Comparison of ENCODE assay signal across 8 mouse cellular contexts in the genomic region with DNA sequence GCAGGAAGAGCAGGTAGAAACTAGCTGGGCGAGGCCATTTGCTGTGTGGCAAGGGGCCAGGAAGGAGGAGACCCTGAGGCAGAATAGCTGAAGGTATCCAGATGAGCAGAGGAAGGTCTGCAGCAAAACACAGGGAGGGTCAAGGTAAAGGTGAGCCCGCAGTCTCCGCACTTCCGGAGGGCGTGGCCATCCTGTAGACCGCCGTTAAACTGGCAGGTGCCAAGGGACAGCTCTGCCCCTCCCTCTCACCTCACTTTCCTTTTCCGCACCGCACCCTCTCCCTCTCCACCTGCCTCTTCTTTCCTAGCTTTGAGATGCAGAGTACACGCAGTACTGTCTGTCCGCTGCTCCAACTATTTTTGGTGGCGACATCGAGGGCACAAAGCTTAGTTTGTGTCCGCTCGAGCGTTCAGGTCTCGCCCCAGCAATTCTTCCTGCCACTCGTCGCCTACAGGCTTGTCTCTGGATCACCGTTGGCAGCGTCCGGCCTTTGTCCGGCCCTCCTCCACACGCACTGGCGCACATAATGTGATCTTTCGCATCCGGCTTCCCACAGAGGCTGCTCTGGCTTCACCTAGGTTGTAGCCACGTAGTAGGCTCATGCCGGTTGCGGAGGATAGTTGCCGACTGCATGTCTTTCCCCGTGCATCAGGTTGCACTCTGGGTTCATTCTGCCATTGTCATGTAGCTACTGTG. TPM values are rescaled to one million over a fixed set of nuclear protein-coding genes. Genes with fewer than 3 reads are reported as not detected.
A peak's percentile ranks its signal among the peaks of the same experiment; 100 is the strongest.
DNase-seq lines count a peak whose midpoint lies in the region; ATAC-seq lines count a peak whose summit lies in the region.

No protein-coding gene starts in this region.

- no peak for ATAC-seq in stomach, embryonic 15.5 days (ENCODE audit: insufficient read depth, low FRiP score, low read depth)

- H3K9ac ChIP-seq in stomach, embryonic 15.5 days: peak overlapping the region; percentile 55

- H3K4me2 ChIP-seq in stomach, embryonic 15.5 days: peak overlapping the region; percentile 87

- H3K27me3 ChIP-seq in erythroblast, embryonic 14.5 days (ENCODE audit: control insufficient read depth): peaks cover 36% of the 10 kb centered on the region
- peaks cover 27% of the 10 kb centered on the region for H3K27me3 ChIP-seq in megakaryocyte, embryonic 14.5 days (replicated peaks)
- 0 out of 2 replicates have a peak, but pooled peaks cover 11% of the 10 kb centered on the region for H3K27me3 ChIP-seq in stomach, embryonic 15.5 days (replicated peaks)

- peak overlapping the region; percentile 72 for H3K4me3 ChIP-seq in erythroblast, embryonic 14.5 days (replicated peaks)
- peak overlapping the region; percentile 97 for H3K4me3 ChIP-seq in megakaryocyte, embryonic 14.5 days (replicated peaks)
- H3K4me3 ChIP-seq in stomach, embryonic 15.5 days (replicated peaks): peak overlapping the region; percentile 56

- 1% methylated on average over 32 of the region's 32 CpGs for WGBS in large intestine, adult 2 months
- 6% methylated on average over 31 of the region's 32 CpGs for WGBS in stomach, embryonic 15.5 days

- H3K9me3 ChIP-seq in erythroblast, embryonic 14.5 days (ENCODE audit: control insufficient read depth, low read length): no peaks in the 10 kb centered on the region
- H3K9me3 ChIP-seq in megakaryocyte, embryonic 14.5 days: no peaks in the 10 kb centered on the region
- H3K9me3 ChIP-seq in stomach, embryonic 15.5 days: no peaks in the 10 kb centered on the region

- H3K4me1 ChIP-seq in erythroblast, embryonic 14.5 days (ENCODE audit: control insufficient read depth): peaks cover 65% of the 10 kb centered on the region
- H3K4me1 ChIP-seq in megakaryocyte, embryonic 14.5 days: peaks cover 62% of the 10 kb centered on the region
- H3K4me1 ChIP-seq in stomach, embryonic 15.5 days: peaks cover 33% of the 10 kb centered on the region

- peaks cover 22% of the 10 kb centered on the region for H3K36me3 ChIP-seq in erythroblast, embryonic 14.5 days (ENCODE audit: control insufficient read depth)
- peaks cover 20% of the 10 kb centered on the region for H3K36me3 ChIP-seq in megakaryocyte, embryonic 14.5 days (replicated peaks; ENCODE audit: low read length)
- H3K36me3 ChIP-seq in stomach, embryonic 15.5 days: no peaks in the 10 kb centered on the region

- peak; percentile 37 for DNase-seq in gastrocnemius, adult 18-20 months (ENCODE audit: low spot score)
- DNase-seq in gastrocnemius, postnatal 4 days (ENCODE audit: low spot score in 2 of 2): no peak
- DNase-seq in adrenal gland, adult 2 months: peak; percentile 73
- DNase-seq in heart, postnatal 4 days: peak; percentile 67
- peak; percentile 75 for DNase-seq in large intestine, adult 2 months (ENCODE audit: low read depth, low spot score)

- peak overlapping the region; percentile 91 for H3K27ac ChIP-seq in stomach, embryonic 15.5 days

RNA-seq across cellular contexts. Expression of gene Tedc1, which starts 1.0 kb away (rescaled TPM):
- total RNA-seq in gastrocnemius, adult 18-20 months (2021): not detected
- total RNA-seq in gastrocnemius, postnatal 4 days (2021): 1 to 10 TPM; 6.4 TPM
- total RNA-seq in adrenal gland, adult 2 months (2021): 1 to 10 TPM in 1 of 2 experiments, under 1 TPM in 1; 0.66 to 1.4 TPM
- 3.6 and 6.6 TPM in 2 replicates for polyA plus RNA-seq in adrenal gland, adult 2 months (2012; rRNA removed)
- 2.3 and 2.9 TPM in 2 replicates for polyA plus RNA-seq in erythroblast, embryonic 14.5 days (2012)
- 10 to 100 TPM in 1 of 2 experiments, 1 to 10 TPM in 1; 9.4 to 10.3 TPM for total RNA-seq in heart, postnatal 4 days (2021)
- polyA plus RNA-seq in large intestine, adult 2 months (2012; rRNA removed): 17.6 and 25.5 TPM in 2 replicates
- polyA plus RNA-seq in megakaryocyte, embryonic 14.5 days (2012; ENCODE audit: insufficient read depth, low replicate concordance): 2.0 and 7.6 TPM in 2 replicates
- polyA plus RNA-seq in stomach, embryonic 15.5 days (2015; fragmentation: Nextera tagmentation; extraction: Ambion mirVana): 26.0 and 32.1 TPM in 2 replicates

RNA-seq across cellular contexts. Expression of gene Crip1, which starts 9.1 kb away (rescaled TPM):
- 100 to 1,000 TPM in 1 of 2 experiments, 10 to 100 TPM in 1; 65.3 to 100 TPM for total RNA-seq in gastrocnemius, adult 18-20 months (2021)
- total RNA-seq in gastrocnemius, postnatal 4 days (2021): 100 to 1,000 TPM; 331 to 336 TPM
- total RNA-seq in adrenal gland, adult 2 months (2021): 100 to 1,000 TPM in 1 of 2 experiments, 10 to 100 TPM in 1; 51.5 to 101 TPM
- polyA plus RNA-seq in adrenal gland, adult 2 months (2012; rRNA removed): 31.7 and 36.9 TPM in 2 replicates
- polyA plus RNA-seq in erythroblast, embryonic 14.5 days (2012): 2.8 and 3.3 TPM in 2 replicates
- total RNA-seq in heart, postnatal 4 days (2021): 100 to 1,000 TPM; 301 to 312 TPM
- polyA plus RNA-seq in large intestine, adult 2 months (2012; rRNA removed): 11,187 and 15,272 TPM in 2 replicates
- 12.3 and 39.8 TPM in 2 replicates for polyA plus RNA-seq in megakaryocyte, embryonic 14.5 days (2012; ENCODE audit: insufficient read depth, low replicate concordance)
- 312 and 313 TPM in 2 replicates for polyA plus RNA-seq in stomach, embryonic 15.5 days (2015; fragmentation: Nextera tagmentation; extraction: Ambion mirVana)

RNA-seq across cellular contexts. Expression of gene Crip2, which starts 15.2 kb away (rescaled TPM):
- 10 to 100 TPM; 28.2 to 43.8 TPM for total RNA-seq in gastrocnemius, adult 18-20 months (2021)
- 100 to 1,000 TPM; 141 to 153 TPM for total RNA-seq in gastrocnemius, postnatal 4 days (2021)
- 10 to 100 TPM; 57.5 to 58.2 TPM for total RNA-seq in adrenal gland, adult 2 months (2021)
- 159 and 168 TPM in 2 replicates for polyA plus RNA-seq in adrenal gland, adult 2 months (2012; rRNA removed)
- polyA plus RNA-seq in erythroblast, embryonic 14.5 days (2012): 12.2 and 14.5 TPM in 2 replicates
- 1,000 to 10,000 TPM; 1,189 to 1,285 TPM for total RNA-seq in heart, postnatal 4 days (2021)
- 81.7 and 87.2 TPM in 2 replicates for polyA plus RNA-seq in large intestine, adult 2 months (2012; rRNA removed)
- polyA plus RNA-seq in megakaryocyte, embryonic 14.5 days (2012; ENCODE audit: insufficient read depth, low replicate concordance): 6.1 and 14.4 TPM in 2 replicates
- 125 and 130 TPM in 2 replicates for polyA plus RNA-seq in stomach, embryonic 15.5 days (2015; fragmentation: Nextera tagmentation; extraction: Ambion mirVana)

RNA-seq across cellular contexts. Expression of gene Tmem121, which starts 30.5 kb away (rescaled TPM):
- total RNA-seq in gastrocnemius, adult 18-20 months (2021): under 1 TPM in 1 of 2 experiments, not detected in 1; 0.14 TPM
- total RNA-seq in gastrocnemius, postnatal 4 days (2021): 1 to 10 TPM; 2.5 to 3.4 TPM
- total RNA-seq in adrenal gland, adult 2 months (2021): 1 to 10 TPM; 2.8 to 9.7 TPM
- polyA plus RNA-seq in adrenal gland, adult 2 months (2012; rRNA removed): 11.9 and 15.9 TPM in 2 replicates
- polyA plus RNA-seq in erythroblast, embryonic 14.5 days (2012): not detected in 2 replicates
- total RNA-seq in heart, postnatal 4 days (2021): 1 to 10 TPM; 1.4 to 1.5 TPM
- 0.88 and 1.3 TPM in 2 replicates for polyA plus RNA-seq in large intestine, adult 2 months (2012; rRNA removed)
- polyA plus RNA-seq in megakaryocyte, embryonic 14.5 days (2012; ENCODE audit: insufficient read depth, low replicate concordance): not detected in 2 replicates
- 8.4 and 10.5 TPM in 2 replicates for polyA plus RNA-seq in stomach, embryonic 15.5 days (2015; fragmentation: Nextera tagmentation; extraction: Ambion mirVana)

RNA-seq across cellular contexts. Expression of gene Mta1, which starts 57.1 kb away (rescaled TPM):
- 10 to 100 TPM; 38.0 to 41.7 TPM for total RNA-seq in gastrocnemius, adult 18-20 months (2021)
- 10 to 100 TPM; 68.8 to 71.8 TPM for total RNA-seq in gastrocnemius, postnatal 4 days (2021)
- total RNA-seq in adrenal gland, adult 2 months (2021): 100 to 1,000 TPM in 1 of 2 experiments, 10 to 100 TPM in 1; 76.6 to 102 TPM
- polyA plus RNA-seq in adrenal gland, adult 2 months (2012; rRNA removed): 164 TPM in 2 replicates
- 18.5 and 22.5 TPM in 2 replicates for polyA plus RNA-seq in erythroblast, embryonic 14.5 days (2012)
- 10 to 100 TPM; 55.2 to 61.3 TPM for total RNA-seq in heart, postnatal 4 days (2021)
- 26.5 and 35.5 TPM in 2 replicates for polyA plus RNA-seq in large intestine, adult 2 months (2012; rRNA removed)
- polyA plus RNA-seq in megakaryocyte, embryonic 14.5 days (2012; ENCODE audit: insufficient read depth, low replicate concordance): 120 and 145 TPM in 2 replicates
- polyA plus RNA-seq in stomach, embryonic 15.5 days (2015; fragmentation: Nextera tagmentation; extraction: Ambion mirVana): 11.2 and 12.2 TPM in 2 replicates

Comparison
In these comparisons a context has a peak if more than half of its experiments do, and no peak if none do; other contexts are left out.
1. DNase-seq: peak in gastrocnemius, adult 18-20 months (single experiment), adrenal gland, adult 2 months (single experiment), heart, postnatal 4 days (single experiment) and large intestine, adult 2 months (single experiment); none in gastrocnemius, postnatal 4 days (0 of 2).
2. RNA of gene Crip1, which starts 9.1 kb away (polyA plus RNA-seq): 11,187 to 15,272 TPM in large intestine, adult 2 months; 312 to 313 TPM in stomach, embryonic 15.5 days, 12.3 to 39.8 TPM in megakaryocyte, embryonic 14.5 days, 31.7 to 36.9 TPM in adrenal gland, adult 2 months and 2.8 to 3.3 TPM in erythroblast, embryonic 14.5 days; every median in the first group is over 10 times any median in the second.
3. Peak in every context shown above with its lines, with median percentiles within 50 percentile points of each other: H3K4me3 ChIP-seq.